Mouse (Mus musculus) yolk sac, embryonic 10.5 days (tissue): ENCODE measurements around the gene Mpl.
A peak's percentile ranks its signal among the peaks of the same experiment; 100 is the strongest.

Source experiments
- DNase-seq: peaks from one replicate; pipeline ENCODE4 v3.0.0-alpha.2; 2017; ENCODE audit warnings: low spot score

Gene Mpl

GRCm38 (mm10) chr4:118457345-118457975 lies at the start of gene Mpl:
Gene Mpl, minus strand, starts transcription at chr4:118457513.
- DNase-seq: no peak

DNA sequence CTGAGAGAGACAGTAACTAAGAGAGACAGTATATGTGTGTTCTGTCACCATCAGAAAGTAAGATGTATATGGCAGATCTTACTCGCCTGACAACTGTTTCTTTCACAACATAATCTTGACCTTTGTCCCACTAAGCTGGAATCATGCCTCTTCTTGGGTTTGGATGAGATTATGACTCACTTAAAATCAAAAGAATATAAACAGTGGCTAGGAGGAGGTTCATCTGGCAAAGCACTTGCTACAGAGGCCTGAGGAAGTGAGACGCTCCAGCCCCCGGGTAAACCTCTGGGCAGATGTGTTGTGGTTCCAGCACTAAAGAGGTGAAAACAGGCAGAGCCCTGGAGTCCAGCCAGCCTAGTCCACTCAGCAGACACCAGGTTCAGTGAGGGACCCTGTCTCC lies 48.2 kb upstream of the Mpl start:
- no peak for DNase-seq

DNA sequence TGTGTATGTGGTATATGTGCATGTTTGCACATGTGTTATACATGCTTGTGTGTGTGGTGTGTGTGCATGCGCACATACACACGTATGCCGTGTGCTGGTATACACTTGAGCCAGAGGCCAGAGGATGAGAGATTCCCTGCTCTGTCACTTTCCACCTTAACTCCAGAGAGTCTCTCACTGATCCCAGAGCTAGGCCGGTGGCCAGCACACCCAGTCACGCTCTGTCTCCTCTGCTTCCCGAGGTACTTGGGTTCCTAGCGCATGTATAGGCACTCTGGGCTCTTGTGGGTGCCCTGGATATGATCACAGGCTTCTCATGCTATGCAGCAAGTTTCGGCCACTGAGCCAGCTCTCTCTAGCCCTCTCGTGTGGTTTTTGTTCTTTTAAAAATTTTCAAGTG lies 43.5 kb upstream of the Mpl start:
- no peak for DNase-seq

DNA sequence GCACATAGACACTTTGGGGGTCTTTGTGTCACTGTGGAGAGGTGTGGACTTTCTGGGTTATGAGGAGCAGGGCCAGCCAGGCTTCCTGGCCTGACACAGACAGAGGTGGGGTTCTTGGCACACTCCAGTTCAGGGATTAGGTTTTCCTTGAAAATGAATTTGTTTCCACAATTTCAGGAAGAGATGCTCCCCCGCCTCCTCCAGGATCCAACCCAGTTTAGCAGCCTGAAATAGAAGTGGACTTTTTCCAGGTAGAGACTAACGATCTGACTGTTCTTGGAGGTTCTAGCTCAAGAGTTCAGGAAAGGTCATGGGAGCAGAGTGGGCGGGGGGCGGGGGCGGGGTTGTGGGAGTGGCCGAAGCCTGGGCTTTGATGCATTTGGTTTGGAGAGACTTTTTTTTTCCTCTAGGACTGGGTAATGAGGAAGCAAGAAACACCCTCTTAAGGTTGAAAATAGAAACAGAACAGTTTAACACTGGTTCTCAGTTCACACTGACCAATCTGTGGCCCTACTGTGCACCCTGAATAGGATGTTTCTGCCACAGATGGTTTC lies 42.9 kb upstream of the Mpl start:
- DNase-seq: peak; percentile 61

- no peak for DNase-seq
Measured at GRCm38 (mm10) chr4:118490461-118490860, 33.1 kb upstream of the Mpl start.

DNA sequence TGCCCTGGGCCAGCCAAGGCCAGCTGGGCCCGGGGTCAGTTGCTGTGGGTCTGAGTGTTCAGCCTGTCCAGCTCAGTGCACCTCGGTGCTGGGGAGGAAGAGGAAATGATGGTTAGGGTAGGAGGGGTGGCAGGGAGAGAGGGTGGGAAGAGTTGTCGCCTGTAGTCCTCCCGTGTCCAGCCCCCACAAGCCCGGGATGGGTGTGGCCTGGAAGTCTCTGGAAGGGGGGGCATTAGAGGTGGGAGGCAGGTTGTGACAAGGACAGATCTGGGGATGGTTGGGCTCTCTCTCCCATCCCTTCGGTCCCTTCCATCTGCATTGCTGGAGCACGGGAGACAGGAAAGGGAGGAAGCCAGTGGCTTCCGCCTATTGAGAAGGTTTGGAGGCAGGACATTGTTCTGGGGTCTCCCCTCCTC lies 32.4 kb upstream of the Mpl start, which contains the start of gene Tie1:
Tie1 (minus strand) TSS at position 345 of the 416 bp plus-strand sequence.
- DNase-seq: peak; percentile 45

- no peak for DNase-seq
Measured at GRCm38 (mm10) chr4:118476773-118477530, 19.6 kb upstream of the Mpl start.

DNA sequence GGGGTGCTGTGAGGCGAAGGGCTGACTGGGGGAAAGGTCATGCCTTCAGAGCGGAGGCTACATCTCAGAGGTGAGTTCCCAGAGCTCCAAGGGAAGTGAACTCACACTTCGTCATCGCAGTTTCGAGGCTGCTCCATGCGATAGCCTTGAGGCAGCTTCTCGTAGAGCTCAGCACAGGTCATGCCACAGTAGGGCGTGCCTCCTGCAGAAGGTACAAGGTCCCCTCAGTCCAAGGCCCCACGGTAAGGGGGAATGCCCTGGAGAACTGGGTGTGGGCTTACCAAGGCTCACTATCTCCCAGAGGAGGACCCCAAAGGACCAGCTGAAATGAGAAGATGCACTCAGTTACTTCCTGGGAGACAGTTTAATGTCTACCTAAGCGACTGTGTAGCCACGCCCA lies 15.4 kb upstream of the Mpl start:
- no peak for DNase-seq

DNA sequence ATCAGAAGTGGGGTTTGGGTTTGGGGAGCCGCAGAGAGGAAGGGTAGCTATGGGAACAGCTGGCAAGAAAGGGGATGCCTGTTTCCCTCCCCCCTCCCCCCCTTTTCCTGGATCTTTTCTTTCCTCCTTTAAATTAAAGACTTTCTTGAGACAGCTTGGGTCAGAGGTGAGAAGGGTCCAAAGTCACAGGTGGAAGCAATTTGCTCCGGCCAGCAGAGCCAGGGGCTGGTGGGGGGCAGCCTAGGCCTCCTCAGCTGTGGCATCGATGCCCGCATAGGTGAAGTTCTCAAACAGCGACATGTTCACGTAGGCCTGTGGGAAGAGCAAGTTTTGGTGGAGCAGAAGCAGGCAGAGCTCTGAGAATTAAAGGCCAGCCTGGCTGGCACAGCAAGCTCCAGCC lies 14.0 kb upstream of the Mpl start:
- DNase-seq: no peak

DNA sequence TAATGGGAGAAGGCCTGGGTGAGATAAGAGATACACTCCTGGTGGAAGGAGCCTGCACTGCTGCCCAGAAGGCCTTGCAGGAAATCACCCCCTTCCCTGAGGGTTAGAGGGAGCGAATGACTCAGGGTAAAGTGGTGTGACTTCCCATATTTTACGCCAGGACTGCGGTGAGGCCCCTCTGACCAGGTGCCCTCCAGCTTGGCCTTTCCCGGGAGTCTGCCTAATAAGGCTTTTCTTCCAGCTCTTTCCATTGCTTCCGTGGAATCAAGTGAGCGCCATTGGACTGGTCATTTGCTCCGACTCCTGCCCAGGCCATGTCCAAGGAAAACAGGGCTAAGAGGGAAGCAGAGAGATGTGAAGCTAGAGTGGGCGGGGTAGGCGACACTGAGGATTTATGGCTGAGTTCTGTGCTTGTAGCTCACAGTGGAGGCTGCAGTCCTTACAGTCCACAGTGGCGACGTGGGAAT lies 8.4 kb upstream of the Mpl start:
- DNase-seq: no peak

DNA sequence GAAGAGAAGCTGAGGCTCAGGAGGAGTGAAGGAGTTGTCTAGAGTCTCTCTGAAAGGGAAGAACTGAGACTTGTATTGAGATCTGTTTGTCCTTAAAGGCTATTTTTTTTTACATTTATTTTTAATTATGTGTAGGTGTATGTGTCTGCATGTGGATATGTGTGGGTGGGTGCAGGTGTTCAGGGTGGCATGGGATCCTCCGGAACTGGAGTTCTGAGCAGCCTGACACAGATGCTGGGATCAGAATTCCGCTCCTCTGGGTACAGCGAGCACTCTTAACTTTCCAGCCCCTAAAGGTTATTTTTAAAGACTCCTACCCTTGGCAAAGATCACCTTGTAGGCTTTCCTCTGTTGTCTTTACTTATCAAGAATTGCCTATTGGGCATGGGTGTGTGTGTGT lies 7.6 kb upstream of the Mpl start:
- no peak for DNase-seq

GRCm38 (mm10) chr4:118446415-118447153 lies 10.7 kb downstream of the Mpl start:
- DNase-seq: no peak

DNA sequence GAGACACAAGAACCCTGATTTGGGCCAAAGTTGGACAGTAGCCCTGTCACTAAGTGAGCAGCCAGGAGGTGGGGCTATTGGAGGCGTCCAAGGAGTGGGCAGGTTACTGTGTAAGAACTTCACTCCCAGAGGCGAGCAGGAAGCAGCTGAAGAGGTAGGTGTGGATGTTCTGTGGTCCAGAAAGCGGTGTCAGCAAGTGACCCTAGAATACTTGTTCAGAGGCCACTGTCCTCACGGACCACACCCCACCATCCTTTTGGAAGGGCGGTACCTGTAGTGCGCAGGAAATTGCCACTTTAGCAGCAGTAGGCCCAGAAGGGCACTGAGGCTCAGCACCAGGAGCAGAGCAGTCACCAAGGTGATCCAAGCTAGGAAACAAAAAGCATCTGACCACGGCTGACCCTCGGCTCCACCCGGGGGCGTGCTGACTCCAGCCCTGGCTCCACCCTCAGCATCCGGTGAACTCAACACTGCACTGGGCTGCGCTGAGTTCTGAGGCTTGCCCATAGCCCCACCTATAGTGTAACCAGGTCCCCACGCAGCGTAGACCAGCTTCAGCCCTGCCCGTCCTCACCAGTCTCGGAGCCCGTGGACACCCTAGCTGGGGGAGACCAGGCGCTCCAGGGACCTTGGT lies 11.4 kb downstream of the Mpl start:
- peak; percentile 55 for DNase-seq

DNA sequence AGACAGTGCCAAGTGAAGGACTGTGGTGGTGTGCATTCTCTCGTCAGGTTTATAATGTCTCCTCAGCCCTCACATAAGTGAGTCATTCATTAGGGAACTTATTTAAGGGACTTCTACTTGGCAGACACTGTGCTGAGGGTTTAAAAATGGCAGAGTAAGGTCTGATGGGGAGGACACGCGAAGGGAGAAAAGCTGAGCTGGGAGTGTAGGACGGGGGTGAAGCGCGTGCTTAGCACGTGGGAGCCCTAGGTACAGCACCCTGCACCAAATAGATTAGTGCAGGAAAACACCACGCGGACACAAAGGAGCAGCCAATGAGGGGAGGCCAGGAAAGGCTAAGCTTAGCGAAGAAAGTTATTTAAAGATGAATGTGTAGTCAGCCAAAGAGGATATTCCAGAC lies 12.2 kb downstream of the Mpl start:
- DNase-seq: no peak

DNA sequence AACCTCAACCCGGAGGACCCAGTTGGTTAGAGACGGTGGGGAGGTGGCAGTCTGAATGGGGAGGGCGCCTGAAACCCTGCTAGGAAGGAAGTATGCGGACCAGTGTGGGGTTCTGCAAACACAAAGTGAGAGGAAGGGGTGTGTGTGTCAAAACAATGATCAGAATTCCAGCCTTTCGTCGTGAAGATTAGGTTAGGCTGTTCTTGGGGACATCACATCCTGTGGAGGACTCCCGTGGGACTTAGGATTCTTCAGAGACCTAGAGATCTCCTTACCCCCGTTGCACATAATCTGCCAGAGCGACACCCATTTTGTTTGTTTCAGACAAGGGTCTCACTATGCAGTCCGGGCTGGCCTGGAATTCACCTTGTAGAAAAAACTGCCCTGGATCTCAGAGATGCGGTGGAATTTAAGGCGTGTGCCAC lies 19.5 kb downstream of the Mpl start:
- peak; percentile 66 for DNase-seq

DNA sequence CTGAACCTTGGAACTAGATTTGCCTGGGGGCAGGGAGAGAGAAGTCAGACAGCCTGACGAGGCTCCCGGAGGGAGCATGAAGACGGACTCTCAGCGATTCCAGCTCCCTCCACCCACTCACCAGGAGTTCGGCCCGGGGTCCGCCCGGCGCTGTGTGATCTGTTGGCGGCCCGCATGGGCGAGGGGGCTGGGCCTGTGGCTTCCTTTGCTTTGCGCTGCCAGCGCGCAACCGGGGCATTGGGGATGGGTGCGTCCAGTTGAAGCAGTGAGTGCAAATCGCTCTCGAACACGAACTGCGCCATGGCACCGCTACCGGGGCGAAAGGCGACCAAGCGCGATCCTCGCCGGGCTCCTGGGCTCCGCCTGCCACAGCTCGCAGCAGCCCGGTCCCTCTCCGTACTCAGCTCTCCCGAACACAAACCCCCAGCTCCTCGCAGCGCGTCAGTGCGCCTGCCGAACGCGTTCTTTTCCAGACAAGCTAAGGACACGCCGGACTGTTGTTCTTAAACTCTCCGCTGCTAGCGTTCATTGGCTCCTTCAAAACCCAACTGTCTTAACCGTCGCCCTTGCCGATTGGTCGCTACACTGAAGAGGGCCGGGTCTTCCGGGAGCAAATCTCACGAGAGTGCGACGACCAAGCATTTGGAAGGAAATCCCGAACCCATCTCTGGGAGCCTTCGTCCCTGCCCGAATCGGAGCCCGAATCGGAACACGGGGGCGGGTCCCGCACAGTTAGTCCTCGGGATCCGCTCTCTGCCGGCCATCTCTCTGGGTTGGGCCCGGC lies 20.3 kb downstream of the Mpl start, which contains the start of gene Cdc20:
Cdc20 (minus strand) TSS at position 533 of the 784 bp plus-strand sequence.
- DNase-seq: peak; percentile 95

GRCm38 (mm10) chr4:118432332-118432731 lies 25.0 kb downstream of the Mpl start:
- peak; percentile 77 for DNase-seq

GRCm38 (mm10) chr4:118429215-118429895 lies 28.0 kb downstream of the Mpl start:
- peak; percentile 64 for DNase-seq

- peak; percentile 56 for DNase-seq
Measured at GRCm38 (mm10) chr4:118428531-118429214, 28.6 kb downstream of the Mpl start.
